Mouse (Mus musculus) intestine, embryonic 16.5 days (tissue): ENCODE measurements around the gene AC131692.1. TPM values are rescaled to one million over a fixed set of nuclear protein-coding genes. Genes with fewer than 3 reads are reported as not detected.
"Not testable (repeated sequence)": the region's sequence is repeated elsewhere in the genome, so short reads cannot be mapped to it uniquely, and the experiment has no call there.

ENCODE experiments used
- ATAC-seq: fragments of 200-750 bp; cut with Nextera tagmentation; 2 replicates; pipeline ENCODE4 v1.8.0; 2017; ENCODE audit warnings: moderate TSS enrichment, moderate library complexity
- H3K27ac ChIP-seq: fragments of 300-500 bp; sonication (generic); 2 replicates; pipeline ENCODE4 v1.5.1; 2014; ENCODE audit warnings: mild to moderate bottlenecking, low read length
- H3K27me3 ChIP-seq: fragments of 300-500 bp; sonication (generic); replicated peaks from 2 replicates; pipeline ENCODE4 v1.6.1; 2014; ENCODE audit warnings: low read length, control low read depth, mixed read lengths; ENCODE audit not compliant: control insufficient read depth, insufficient read depth
- H3K36me3 ChIP-seq: fragments of 300-500 bp; sonication (generic); 2 replicates; pipeline ENCODE4 v1.6.1; 2014; ENCODE audit warnings: low read length, control low read depth; ENCODE audit not compliant: control insufficient read depth, insufficient read depth
- H3K4me1 ChIP-seq: fragments of 300-500 bp; sonication (generic); 2 replicates; pipeline ENCODE4 v1.6.1; 2014; ENCODE audit warnings: low read length, control low read depth, mixed read lengths; ENCODE audit not compliant: control insufficient read depth, insufficient read depth
- H3K4me2 ChIP-seq: fragments of 300-500 bp; sonication (generic); 2 replicates; pipeline ENCODE4 v1.6.1; 2014; ENCODE audit warnings: low read depth, low read length, control low read depth
- H3K4me3 ChIP-seq: fragments of 300-500 bp; sonication (generic); 2 replicates; pipeline ENCODE4 v1.5.1; 2014; ENCODE audit warnings: mild to moderate bottlenecking, low read length
- H3K9ac ChIP-seq: fragments of 300-500 bp; sonication (generic); 2 replicates; pipeline ENCODE4 v1.6.1; 2014; ENCODE audit warnings: low read depth, low read length
- H3K9me3 ChIP-seq: fragments of 300-500 bp; sonication (generic); 2 replicates; pipeline ENCODE4 v1.6.1; 2016; ENCODE audit warnings: low read length, control low read depth; ENCODE audit not compliant: control insufficient read depth
- WGBS: fragments of 180-500 bp; shearing (Covaris S2); extraction: QIAGEN DNeasy Blood & Tissue Kit; methylation state at CpG from one replicate; pipeline ENCODE4 v1.1.7; 2014; 5-methylcytosine and 5-hydroxymethylcytosine counted together
- polyA plus RNA-seq: library from polyadenylated mRNA; unstranded; fragments of >200 nt; fragmentation: Nextera tagmentation; extraction: Ambion mirVana; gene quantifications from 2 replicates; pipeline ENCODE4 v1.2.1, GENCODE M21; 2015

The AC131692.1 gene
- polyA plus RNA-seq, 1 experiment from 2014 or later: 0.28 TPM

DNA sequence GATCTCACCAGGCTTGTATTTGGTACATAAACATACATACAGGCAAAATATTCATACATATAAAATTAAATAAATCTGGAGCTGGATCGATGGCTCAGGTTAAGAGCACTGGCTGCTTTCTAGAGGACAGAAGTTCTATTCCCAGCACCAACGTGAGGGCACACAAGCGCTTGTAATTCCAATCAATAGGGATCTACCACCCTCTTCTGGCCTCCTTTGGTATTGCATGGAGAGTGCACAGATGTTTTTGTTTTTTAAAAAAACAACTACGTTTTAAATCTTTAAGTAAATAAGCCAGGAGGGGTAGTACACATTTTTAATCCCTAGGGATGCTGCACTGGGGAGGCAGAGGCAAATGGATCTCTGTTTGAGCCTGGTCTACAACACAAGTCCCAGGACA lies 32.1 kb downstream of the AC131692.1 start:
- no peaks in the 10 kb centered on the region for H3K9me3 ChIP-seq
- H3K4me1 ChIP-seq: peaks cover 7% of the 10 kb centered on the region
- H3K9ac ChIP-seq: no peak overlapping the region
- H3K36me3 ChIP-seq: no peaks in the 10 kb centered on the region
- H3K27me3 ChIP-seq: no peaks in the 10 kb centered on the region
- H3K4me2 ChIP-seq: no peak overlapping the region
- WGBS: 31% methylated on average over 4 of the region's 4 CpGs
- no peak for ATAC-seq
- no peak overlapping the region for H3K4me3 ChIP-seq
- H3K27ac ChIP-seq: no peak overlapping the region

DNA sequence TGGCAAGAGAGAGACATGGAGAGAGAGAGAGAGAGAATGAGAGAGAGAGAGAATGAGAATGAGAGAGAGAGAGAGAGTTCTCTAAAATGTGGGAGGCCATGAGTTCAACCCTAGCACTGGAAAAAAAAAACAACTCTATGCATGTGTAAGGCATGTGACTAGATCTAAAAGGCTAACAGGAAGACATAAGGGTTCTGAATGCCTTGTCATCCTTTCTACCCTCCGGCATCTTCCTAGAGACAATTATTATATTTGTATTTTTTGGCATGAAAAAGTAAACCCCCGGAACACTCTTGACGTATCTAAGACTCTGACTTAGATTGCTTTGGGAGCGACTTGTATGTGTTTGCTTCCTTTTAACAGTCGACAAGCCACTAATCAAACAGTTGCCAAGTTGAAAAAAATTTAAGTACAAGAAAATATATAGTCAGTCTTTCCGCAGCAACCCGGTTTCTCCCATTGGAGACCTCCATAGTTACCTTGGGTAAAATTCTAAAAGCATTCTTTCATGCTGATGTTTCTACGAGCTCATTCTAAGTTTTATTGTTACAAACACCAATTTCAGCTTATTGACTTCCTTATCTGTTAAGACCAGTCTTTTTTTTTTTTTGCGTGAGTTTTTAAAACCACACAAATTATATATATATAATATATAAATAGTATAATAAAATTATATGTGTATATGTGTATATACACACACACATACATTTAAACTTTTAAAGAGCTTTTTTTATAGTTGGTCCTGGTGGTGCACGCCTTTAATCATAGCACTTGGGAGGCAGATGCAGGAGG lies 32.8 kb downstream of the AC131692.1 start:
- Histone ChIP-seq H3K27ac (peak overlapping the region; percentile 86), H3K4me1 (peaks cover under 1% of the 10 kb centered on the region; the same call in 1 of the 2 replicates), H3K4me2 (peak overlapping the region; percentile 52), H3K27me3 (no peaks in the 10 kb centered on the region), H3K9ac (peak overlapping the region; percentile 72), H3K36me3 (no peaks in the 10 kb centered on the region), H3K9me3 (no peaks in the 10 kb centered on the region), H3K4me3 (peak overlapping the region; percentile 56)
- WGBS: 66% methylated on average over 10 of the region's 10 CpGs
- ATAC-seq: no peak

GRCm38 (mm10) chr19:6127760-6128341 lies 33.6 kb downstream of the AC131692.1 start, which contains the start of gene Snx15:
TSS of gene Snx15 (minus strand) at chr19:6128304.
- no peaks in the 10 kb centered on the region; the same call in 1 of the 2 replicates for H3K4me1 ChIP-seq
- H3K4me2 ChIP-seq: peak within 1 kb of the TSS; percentile 52
- H3K36me3 ChIP-seq: no peaks in the 10 kb centered on the region
- ATAC-seq: peak; percentile 95
- H3K4me3 ChIP-seq: peak within 1 kb of the TSS; percentile 56
- peak within 1 kb of the TSS; percentile 86 for H3K27ac ChIP-seq
- no peaks in the 10 kb centered on the region for H3K9me3 ChIP-seq
- WGBS: under 1% methylated on average over 32 of the region's 32 CpGs
- H3K27me3 ChIP-seq: no peaks in the 10 kb centered on the region
- H3K9ac ChIP-seq: peak within 1 kb of the TSS; percentile 72

- H3K27ac ChIP-seq, H3K4me3 ChIP-seq, H3K4me1 ChIP-seq, H3K9me3 ChIP-seq, H3K4me2 ChIP-seq, H3K27me3 ChIP-seq, H3K9ac ChIP-seq, H3K36me3 ChIP-seq, ATAC-seq: not testable (repeated sequence)
- 71% methylated on average over 7 of the region's 7 CpGs for WGBS
These were observed 36.4 kb downstream of the AC131692.1 start for GRCm38 (mm10) chr19:6130414-6131128.

- Histone ChIP-seq H3K4me3 (no peak overlapping the region), H3K27me3 (no peaks in the 10 kb centered on the region), H3K4me2 (no peak overlapping the region), H3K9me3 (no peaks in the 10 kb centered on the region), H3K4me1 (no peaks in the 10 kb centered on the region; the same call in 1 of the 2 replicates), H3K27ac (no peak overlapping the region), H3K36me3 (peaks cover 4% of the 10 kb centered on the region; the same call in 1 of the 2 replicates), H3K9ac (no peak overlapping the region)
- WGBS: 86% methylated on average over 7 of the region's 7 CpGs
- ATAC-seq: no peak
These were observed 38.1 kb downstream of the AC131692.1 start for GRCm38 (mm10) chr19:6132171-6132827.

DNA sequence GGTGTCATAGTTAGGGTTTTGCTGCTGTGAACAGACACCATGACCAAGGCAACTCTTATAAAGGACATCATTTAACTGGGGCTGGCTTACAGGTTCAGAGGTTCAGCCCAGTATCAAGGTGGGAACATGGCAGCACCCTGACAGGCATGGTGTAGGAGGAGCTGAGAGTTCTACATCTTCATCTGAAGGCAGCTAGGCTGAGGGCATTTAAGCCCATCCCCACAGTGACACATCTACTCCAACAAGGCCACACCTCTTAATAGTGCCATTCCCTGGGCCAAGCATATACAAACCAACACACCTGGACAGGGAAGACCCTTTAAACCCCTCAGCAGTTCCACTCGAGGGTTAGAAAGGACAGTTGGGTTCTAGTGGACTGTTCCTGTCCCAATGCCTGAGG lies 39.0 kb downstream of the AC131692.1 start:
- H3K4me2 ChIP-seq, H3K9me3 ChIP-seq, H3K27ac ChIP-seq, H3K4me3 ChIP-seq, H3K4me1 ChIP-seq, H3K27me3 ChIP-seq, ATAC-seq, H3K9ac ChIP-seq, H3K36me3 ChIP-seq: not testable (repeated sequence)
- 40% methylated on average over 1 of the region's 1 CpGs for WGBS

GRCm38 (mm10) chr19:6136397-6136796 lies 42.2 kb downstream of the AC131692.1 start:
- H3K9ac ChIP-seq: no peak overlapping the region
- no peak for ATAC-seq
- WGBS: 80% methylated on average over 3 of the region's 3 CpGs

GRCm38 (mm10) chr19:6139701-6140100 lies 45.5 kb downstream of the AC131692.1 start:
- peak overlapping the region; percentile 86; the same call in 1 of the 2 replicates for H3K9ac ChIP-seq
- no peaks in the 10 kb centered on the region for H3K27me3 ChIP-seq
- no peak overlapping the region; the same call in 1 of the 2 replicates for H3K4me3 ChIP-seq
- no peak for ATAC-seq
- H3K4me1 ChIP-seq: 0 out of 2 replicates have a peak, but pooled peaks cover 3% of the 10 kb centered on the region
- H3K27ac ChIP-seq: no peak overlapping the region
- H3K4me2 ChIP-seq: peak overlapping the region; percentile 83; the same call in 1 of the 2 replicates
- peaks cover 7% of the 10 kb centered on the region; the same call in 1 of the 2 replicates for H3K36me3 ChIP-seq
- WGBS: 97% methylated on average over 6 of the region's 6 CpGs
- H3K9me3 ChIP-seq: no peaks in the 10 kb centered on the region

More at GRCm38 (mm10) chr19:6136397-6136796, 42.2 kb downstream of the AC131692.1 start:
- H3K36me3 ChIP-seq: peaks cover 7% of the 10 kb centered on the region; the same call in 1 of the 2 replicates
- no peak overlapping the region for H3K4me2 ChIP-seq
- no peak overlapping the region for H3K27ac ChIP-seq
- H3K9me3 ChIP-seq: no peaks in the 10 kb centered on the region
- no peaks in the 10 kb centered on the region for H3K27me3 ChIP-seq
- H3K4me3 ChIP-seq: no peak overlapping the region
- 0 out of 2 replicates have a peak, but pooled peaks cover 3% of the 10 kb centered on the region for H3K4me1 ChIP-seq

DNA sequence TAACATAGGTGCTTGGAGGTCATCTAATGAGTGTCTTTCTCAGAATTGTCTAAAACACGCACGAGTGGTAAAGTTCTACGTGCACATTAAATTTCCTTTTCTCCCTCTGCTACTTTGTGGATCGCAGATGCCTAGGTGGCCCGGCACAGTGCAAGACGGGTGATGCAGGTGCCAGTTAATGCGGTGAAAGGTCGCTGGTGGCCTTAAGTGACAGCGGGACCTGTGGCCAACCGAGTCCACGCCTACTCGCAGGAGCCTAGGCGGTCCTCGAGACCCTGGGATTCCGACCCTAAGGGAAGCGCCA lies 46.1 kb downstream of the AC131692.1 start:
- H3K27ac ChIP-seq: peak overlapping the region; percentile 93
- H3K27me3 ChIP-seq: no peaks in the 10 kb centered on the region
- peak overlapping the region; percentile 86 for H3K9ac ChIP-seq
- peak overlapping the region; percentile 75 for H3K4me3 ChIP-seq
- 0 out of 2 replicates have a peak, but pooled peaks cover 3% of the 10 kb centered on the region for H3K4me1 ChIP-seq
- H3K4me2 ChIP-seq: peak overlapping the region; percentile 83
- peaks cover 7% of the 10 kb centered on the region; the same call in 1 of the 2 replicates for H3K36me3 ChIP-seq
- WGBS: 3% methylated on average over 16 of the region's 16 CpGs
- H3K9me3 ChIP-seq: no peaks in the 10 kb centered on the region
- ATAC-seq: no peak
